Mouse (Mus musculus) MEL (cell line): Measurements from ENCODE around the gene Spi1.

Source experiments
- CTCF ChIP-seq, 3 experiments: IDR thresholded peaks in 2 of 3; conservative IDR thresholded peaks in 1 of 3; 2 replicates each; pipeline ENCODE4 v1.5.1; 2011 to 2012; ENCODE audit warnings: low read length in 3 of 3, low read depth in 2 of 3, mild to moderate bottlenecking in 2 of 3, improper control_type of control experiment in 1 of 3, inconsistent platforms in 1 of 3, mixed read lengths in 1 of 3, moderate library complexity in 1 of 3; ENCODE audit not compliant: control insufficient read depth in 1 of 3, insufficient read depth in 1 of 3, poor library complexity in 1 of 3, severe bottlenecking in 1 of 3
- HCFC1 ChIP-seq: IDR thresholded peaks from 2 replicates; pipeline ENCODE4 v1.6.1; 2012; ENCODE audit warnings: low read depth, mild to moderate bottlenecking, inconsistent platforms, low read length, improper control_type of control experiment, moderate library complexity
- NELFE ChIP-seq: IDR thresholded peaks from 2 replicates; pipeline ENCODE4 v1.6.1; 2011; ENCODE audit warnings: low read depth, low read length, improper control_type of control experiment
- SIN3A ChIP-seq: IDR thresholded peaks from 2 replicates; pipeline ENCODE4 v1.6.1; 2012; ENCODE audit warnings: low read length, improper control_type of control experiment, inconsistent platforms
- ZNF384 ChIP-seq: IDR thresholded peaks from 2 replicates; pipeline ENCODE4 v1.6.1; 2012; ENCODE audit warnings: low read depth, mild to moderate bottlenecking, inconsistent platforms, low read length, improper control_type of control experiment

- TF ChIP-seq NELFE = no peak
- TF ChIP-seq HCFC1 = no peak
- TF ChIP-seq CTCF (IDR thresholded peaks at IDR 0.05 in 2 of 3, conservative IDR thresholded peaks at IDR 0.05 in 1 of 3; ENCODE audit: control insufficient read depth in 1 of 3, insufficient read depth in 1 of 3, low read depth in 2 of 3, low read length in 3 of 3, poor library complexity in 1 of 3, severe bottlenecking in 1 of 3) = no peak
- TF ChIP-seq ZNF384 = no peak
- no peak for TF ChIP-seq SIN3A
Observed at GRCm38 (mm10) chr2:91090827-91091226, 8.6 kb downstream of the Spi1 start.
